Mouse (Mus musculus) embryonic facial prominence, embryonic 13.5 days (tissue): ENCODE measurements around the gene Fbxl16. TPM values are rescaled to one million over a fixed set of nuclear protein-coding genes. Genes with fewer than 3 reads are reported as not detected.

ENCODE experiments used
- ATAC-seq: fragments of 200-750 bp; cut with Nextera tagmentation; 2 replicates; pipeline ENCODE4 v1.8.0; 2017; ENCODE audit warnings: low read depth; ENCODE audit not compliant: insufficient number of reproducible peaks, insufficient read depth, low FRiP score, low TSS enrichment
- H3K27ac ChIP-seq: fragments of 300-500 bp; sonication (generic); 2 replicates; pipeline ENCODE4 v1.5.1; 2015; ENCODE audit warnings: moderate library complexity, mild to moderate bottlenecking, inconsistent platforms
- H3K27me3 ChIP-seq: fragments of 300-500 bp; sonication (generic); 2 replicates; pipeline ENCODE4 v1.6.1; 2015; ENCODE audit warnings: mild to moderate bottlenecking, inconsistent platforms
- H3K36me3 ChIP-seq: fragments of 300-500 bp; sonication (generic); 2 replicates; pipeline ENCODE4 v1.6.1; 2015; ENCODE audit warnings: mild to moderate bottlenecking, inconsistent platforms
- H3K4me1 ChIP-seq: fragments of 300-500 bp; sonication (generic); 2 replicates; pipeline ENCODE4 v1.6.1; 2015; ENCODE audit warnings: inconsistent platforms
- H3K4me2 ChIP-seq: fragments of 300-500 bp; sonication (generic); 2 replicates; pipeline ENCODE4 v1.6.1; 2015; ENCODE audit warnings: moderate library complexity, mild to moderate bottlenecking, inconsistent platforms
- H3K4me3 ChIP-seq: fragments of 300-500 bp; sonication (generic); 2 replicates; pipeline ENCODE4 v1.5.1; 2015; ENCODE audit warnings: mild to moderate bottlenecking, inconsistent platforms
- H3K9ac ChIP-seq: fragments of 300-500 bp; sonication (generic); 2 replicates; pipeline ENCODE4 v1.6.1; 2015; ENCODE audit warnings: mild to moderate bottlenecking, inconsistent platforms
- H3K9me3 ChIP-seq: fragments of 300-500 bp; sonication (generic); 2 replicates; pipeline ENCODE4 v1.6.1; 2016; ENCODE audit warnings: inconsistent platforms
- WGBS: fragments of 180-500 bp; shearing (Covaris S2); methylation state at CpG from one replicate; pipeline ENCODE4 v1.1.7; 2015; ENCODE audit warnings: mixed read lengths; 5-methylcytosine and 5-hydroxymethylcytosine counted together
- polyA plus RNA-seq: library from polyadenylated mRNA; unstranded; fragments of >200 nt; fragmentation: Nextera tagmentation; extraction: Ambion mirVana; gene quantifications from 2 replicates; pipeline ENCODE4 v1.2.1, GENCODE M21; 2015

Gene Fbxl16
- polyA plus RNA-seq, 1 experiment from 2014 or later, result 4.2 TPM

DNA sequence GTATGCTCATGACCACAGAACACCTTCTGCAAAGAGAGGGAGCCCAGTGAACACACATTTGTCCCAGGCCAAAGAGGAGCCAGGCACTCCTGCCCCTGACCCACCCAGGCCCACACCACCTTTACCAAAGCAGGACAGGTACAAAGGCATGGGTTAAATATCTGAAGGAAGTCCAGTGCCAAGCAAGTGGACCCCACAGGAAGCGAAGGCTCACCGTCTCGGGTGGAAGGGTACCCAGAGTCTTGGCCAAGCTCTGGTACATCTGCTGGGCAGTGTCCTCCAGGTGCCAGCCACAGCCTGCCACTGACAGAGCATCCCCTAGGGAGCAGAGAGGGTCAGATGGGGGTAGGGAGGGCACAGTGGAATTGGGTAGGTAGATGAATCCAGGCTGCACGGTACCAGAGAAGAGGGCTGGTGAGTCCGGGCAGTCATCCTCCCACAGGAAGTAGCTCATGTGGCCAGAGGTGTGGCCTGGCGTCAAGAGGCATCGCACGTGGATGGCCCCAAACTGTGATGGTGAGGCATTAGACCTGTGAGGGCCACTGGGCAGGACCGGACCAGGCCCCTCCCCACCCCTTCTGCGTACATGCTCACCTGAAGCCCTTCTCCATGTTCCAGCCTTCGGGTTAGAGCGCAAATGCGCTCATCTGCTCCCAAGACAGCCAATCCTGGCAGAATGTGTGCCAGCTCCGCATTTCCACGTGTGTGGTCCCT is 24.9 kb upstream of the Fbxl16 start:
- H3K36me3 ChIP-seq, result peaks cover 65% of the 10 kb centered on the region
- H3K27ac ChIP-seq, result no peak overlapping the region
- no peak for ATAC-seq

DNA sequence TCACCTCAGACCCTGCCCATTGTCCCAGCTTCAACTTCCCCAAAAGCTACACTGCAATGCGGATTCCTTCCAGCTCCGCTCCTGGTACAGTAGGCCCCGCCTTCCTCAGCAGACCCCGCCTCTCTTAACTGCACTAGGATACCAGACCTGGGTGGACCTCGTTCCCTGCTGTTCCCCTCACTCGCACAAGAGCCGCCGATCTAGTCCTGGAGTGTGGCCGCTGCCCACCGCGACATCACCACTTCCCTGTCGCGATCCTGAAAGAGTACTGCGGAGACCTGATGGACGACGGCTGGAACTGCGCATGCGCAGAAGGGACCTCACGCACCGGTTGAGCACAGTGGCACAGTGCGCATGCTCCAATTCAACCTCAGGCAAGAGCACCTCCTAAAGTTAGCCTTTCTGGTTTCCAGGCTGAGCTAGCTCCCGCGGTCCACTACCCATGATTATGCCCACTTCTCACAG is 23.6 kb upstream of the Fbxl16 start, which contains the start of gene Haghl:
Haghl (minus strand) TSS at position 393 of the 465 bp plus-strand sequence.
- no peaks in the 10 kb centered on the region for H3K9me3 ChIP-seq
- peaks cover 18% of the 10 kb centered on the region for H3K4me1 ChIP-seq
- peak; percentile 79 for ATAC-seq
- H3K27me3 ChIP-seq, result no peaks in the 10 kb centered on the region
- under 1% methylated on average over 23 of the region's 23 CpGs for WGBS
- peak within 1 kb of the TSS; percentile 90 for H3K27ac ChIP-seq
- peaks cover 63% of the 10 kb centered on the region for H3K36me3 ChIP-seq
- H3K9ac ChIP-seq, result peak within 1 kb of the TSS; percentile 91
- peak within 1 kb of the TSS; percentile 70 for H3K4me3 ChIP-seq
- H3K4me2 ChIP-seq, result peak within 1 kb of the TSS; percentile 84

More for the DNA sequence above, 24.9 kb upstream of the Fbxl16 start:
- peaks cover 18% of the 10 kb centered on the region for H3K4me1 ChIP-seq
- peak overlapping the region; percentile 70 for H3K4me3 ChIP-seq
- peak overlapping the region; percentile 84 for H3K4me2 ChIP-seq
- H3K27me3 ChIP-seq, result no peaks in the 10 kb centered on the region
- peak overlapping the region; percentile 91 for H3K9ac ChIP-seq
- WGBS, result 75% methylated on average over 15 of the region's 15 CpGs
- no peaks in the 10 kb centered on the region for H3K9me3 ChIP-seq

- Histone ChIP-seq H3K27me3 (no peaks in the 10 kb centered on the region), H3K9me3 (no peaks in the 10 kb centered on the region), H3K4me2 (peak within 1 kb of the TSS; percentile 84), H3K4me1 (peaks cover 27% of the 10 kb centered on the region), H3K27ac (peak within 1 kb of the TSS; percentile 90), H3K9ac (peak within 1 kb of the TSS; percentile 91), H3K4me3 (peak within 1 kb of the TSS; percentile 70), H3K36me3 (peaks cover 53% of the 10 kb centered on the region)
- WGBS, result 82% methylated on average over 3 of the region's 3 CpGs
- no peak for ATAC-seq
Measured at GRCm38 (mm10) chr17:25786280-25786679, 22.6 kb upstream of the Fbxl16 start, which contains the start of gene Ccdc78. Ccdc78 (plus strand) TSS chr17:25786580.

DNA sequence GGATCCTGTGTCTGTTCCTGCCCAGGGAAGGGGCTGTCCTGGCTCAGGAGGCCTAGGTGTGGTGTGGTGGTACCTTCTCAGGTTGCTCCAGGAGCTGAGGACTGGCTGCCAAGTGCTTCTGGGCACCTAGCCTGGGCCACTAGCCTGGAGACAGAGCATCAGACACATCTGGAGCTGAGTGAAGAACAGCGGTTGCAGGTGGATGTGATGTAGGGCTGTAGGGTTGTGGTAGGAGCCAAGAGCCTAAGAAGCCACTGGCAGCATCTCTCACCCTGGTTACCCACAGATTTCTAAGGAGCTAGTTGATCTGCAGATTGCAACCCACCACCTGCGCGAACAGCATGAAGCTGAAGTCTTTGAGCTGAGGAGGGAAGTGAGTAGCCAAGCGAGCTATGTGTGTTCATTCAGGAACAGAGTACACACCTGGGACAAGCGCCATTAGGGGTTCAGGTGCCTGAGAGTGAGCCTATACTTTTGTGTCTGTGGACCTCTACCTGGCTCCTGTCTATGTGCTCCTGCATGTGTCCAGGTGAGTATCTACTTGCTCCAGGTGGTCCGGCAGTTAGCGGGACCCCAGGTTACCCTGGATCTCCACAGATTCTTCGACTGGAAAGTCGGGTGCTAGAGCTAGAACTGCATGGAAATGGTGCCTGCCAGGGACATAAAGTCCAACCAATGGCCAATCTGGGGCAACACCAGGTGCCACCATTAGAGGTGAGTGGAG is 21.9 kb upstream of the Fbxl16 start:
- WGBS, result 93% methylated on average over 9 of the region's 9 CpGs
- Histone ChIP-seq H3K27me3 (no peaks in the 10 kb centered on the region), H3K9me3 (no peaks in the 10 kb centered on the region), H3K27ac (no peak overlapping the region), H3K36me3 (peaks cover 47% of the 10 kb centered on the region), H3K4me2 (no peak overlapping the region), H3K4me3 (no peak overlapping the region), H3K4me1 (peaks cover 30% of the 10 kb centered on the region), H3K9ac (no peak overlapping the region)
- no peak for ATAC-seq

- WGBS, result 27% methylated on average over 19 of the region's 19 CpGs
- no peak for ATAC-seq
- no peaks in the 10 kb centered on the region for H3K27me3 ChIP-seq
- H3K4me1 ChIP-seq, result peaks cover 43% of the 10 kb centered on the region
- H3K4me3 ChIP-seq, result peak overlapping the region; percentile 75
- H3K9ac ChIP-seq, result peak overlapping the region; percentile 82
- no peaks in the 10 kb centered on the region for H3K9me3 ChIP-seq
- peaks cover 23% of the 10 kb centered on the region for H3K36me3 ChIP-seq
- peak overlapping the region; percentile 87 for H3K4me2 ChIP-seq
- H3K27ac ChIP-seq, result peak overlapping the region; percentile 94
Measured at GRCm38 (mm10) chr17:25791320-25791842, 17.5 kb upstream of the Fbxl16 start.

- H3K4me2 ChIP-seq, result peak overlapping the region; percentile 87
- H3K4me3 ChIP-seq, result peak overlapping the region; percentile 75
- H3K36me3 ChIP-seq, result peaks cover 23% of the 10 kb centered on the region
- no peaks in the 10 kb centered on the region for H3K27me3 ChIP-seq
- peak overlapping the region; percentile 82 for H3K9ac ChIP-seq
- ATAC-seq, result peak; percentile 23; the same call in 1 of the 2 replicates
- WGBS, result under 1% methylated on average over 45 of the region's 45 CpGs
- H3K9me3 ChIP-seq, result no peaks in the 10 kb centered on the region
- H3K27ac ChIP-seq, result peak overlapping the region; percentile 94
- H3K4me1 ChIP-seq, result peaks cover 45% of the 10 kb centered on the region
Measured at GRCm38 (mm10) chr17:25791843-25792527, 16.9 kb upstream of the Fbxl16 start.

DNA sequence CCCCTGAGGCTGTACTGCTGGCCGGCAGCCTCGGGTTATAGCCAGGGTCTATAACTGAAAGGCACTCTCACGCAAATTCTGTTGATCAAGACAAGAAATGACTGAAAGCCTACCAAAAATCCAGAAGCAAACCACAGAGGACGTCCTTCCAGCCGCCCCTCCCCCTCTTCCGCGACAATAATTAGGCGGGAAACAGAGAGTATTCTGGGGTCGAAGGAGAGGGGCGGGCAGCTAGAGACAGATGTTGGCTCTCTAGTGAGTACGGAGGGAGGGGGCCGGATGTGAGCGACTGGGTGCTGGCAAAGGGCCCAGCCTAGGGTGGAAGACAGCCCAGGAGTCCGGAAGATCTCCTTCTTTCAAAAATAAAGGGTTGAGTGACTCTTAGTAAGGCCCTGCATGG is 16.3 kb upstream of the Fbxl16 start, which contains the start of gene Fam173a:
Fam173a (minus strand) TSS at position 287 of the 400 bp plus-strand sequence.
- Histone ChIP-seq H3K36me3 (peaks cover 20% of the 10 kb centered on the region), H3K9ac (peak within 1 kb of the TSS; percentile 82), H3K9me3 (no peaks in the 10 kb centered on the region), H3K4me1 (peaks cover 51% of the 10 kb centered on the region), H3K4me3 (peak within 1 kb of the TSS; percentile 75), H3K27me3 (no peaks in the 10 kb centered on the region), H3K27ac (peak within 1 kb of the TSS; percentile 94), H3K4me2 (peak within 1 kb of the TSS; percentile 87)
- WGBS, result under 1% methylated on average over 14 of the region's 14 CpGs
- peak; percentile 49; the same call in 1 of the 2 replicates for ATAC-seq

GRCm38 (mm10) chr17:25794197-25794596 is 14.7 kb upstream of the Fbxl16 start:
- Histone ChIP-seq H3K9ac (0 out of 2 replicates have a peak overlapping the region, but pooled peaks have one; percentile 21), H3K36me3 (peaks cover 7% of the 10 kb centered on the region), H3K27ac (no peak overlapping the region), H3K9me3 (no peaks in the 10 kb centered on the region), H3K4me1 (peaks cover 53% of the 10 kb centered on the region), H3K4me3 (no peak overlapping the region), H3K27me3 (no peaks in the 10 kb centered on the region), H3K4me2 (no peak overlapping the region)
- ATAC-seq, result no peak
- WGBS, result 58% methylated on average over 13 of the region's 13 CpGs

GRCm38 (mm10) chr17:25794998-25795397 is 13.9 kb upstream of the Fbxl16 start:
- peaks cover 53% of the 10 kb centered on the region for H3K4me1 ChIP-seq
- no peaks in the 10 kb centered on the region for H3K27me3 ChIP-seq
- WGBS, result 71% methylated on average over 17 of the region's 17 CpGs
- H3K9me3 ChIP-seq, result no peaks in the 10 kb centered on the region
- H3K4me3 ChIP-seq, result peak overlapping the region; percentile 64; the same call in 1 of the 2 replicates
- peak overlapping the region; percentile 98 for H3K4me2 ChIP-seq
- ATAC-seq, result no peak
- 0 out of 2 replicates have a peak overlapping the region, but pooled peaks have one; percentile 76 for H3K9ac ChIP-seq
- no peaks in the 10 kb centered on the region for H3K36me3 ChIP-seq
- no peak overlapping the region for H3K27ac ChIP-seq

GRCm38 (mm10) chr17:25795609-25796092 is 13.2 kb upstream of the Fbxl16 start, which contains the start of gene AC134908.4:
AC134908.4 (minus strand) TSS chr17:25795659.
- Histone ChIP-seq H3K4me3 (peak within 1 kb of the TSS; percentile 64), H3K36me3 (no peaks in the 10 kb centered on the region), H3K9me3 (no peaks in the 10 kb centered on the region), H3K4me2 (peak within 1 kb of the TSS; percentile 98), H3K9ac (peak within 1 kb of the TSS; percentile 76), H3K27ac (0 out of 2 replicates have a peak within 1 kb of the TSS, but pooled peaks have one; percentile 16), H3K27me3 (no peaks in the 10 kb centered on the region), H3K4me1 (peaks cover 50% of the 10 kb centered on the region)
- ATAC-seq, result no peak
- WGBS, result 13% methylated on average over 6 of the region's 6 CpGs
